Mouse (Mus musculus): ENCODE data around the gene Tbcel.

Tbcel gene

GRCm38 (mm10) chr9:42486913-42487312 lies 20.7 kb downstream of the Tbcel start:
- no peak for DNase-seq (ENCODE audit: low read depth, low spot score)

- no peak for DNase-seq (ENCODE audit: low read depth, low spot score)
Measured at GRCm38 (mm10) chr9:42484667-42485066, 22.9 kb downstream of the Tbcel start.

- no peak for DNase-seq (ENCODE audit: low read depth, low spot score)
Measured at GRCm38 (mm10) chr9:42482944-42483343, 24.7 kb downstream of the Tbcel start.

GRCm38 (mm10) chr9:42476166-42476565 lies 31.4 kb downstream of the Tbcel start:
- DNase-seq (ENCODE audit: low read depth, low spot score): no peak

- DNase-seq (ENCODE audit: low read depth, low spot score): no peak
Measured at GRCm38 (mm10) chr9:42474244-42474643, 33.4 kb downstream of the Tbcel start.

- DNase-seq (ENCODE audit: low read depth, low spot score): peak; percentile 80
Measured at GRCm38 (mm10) chr9:42471921-42472747, 35.5 kb downstream of the Tbcel start.

GRCm38 (mm10) chr9:42471214-42471613 lies 36.4 kb downstream of the Tbcel start:
- no peak for DNase-seq (ENCODE audit: low read depth, low spot score)

GRCm38 (mm10) chr9:42469323-42469722 lies 38.3 kb downstream of the Tbcel start:
- no peak for DNase-seq (ENCODE audit: low read depth, low spot score)

- no peak for DNase-seq (ENCODE audit: low read depth, low spot score)
Measured at GRCm38 (mm10) chr9:42468360-42468759, 39.2 kb downstream of the Tbcel start.

GRCm38 (mm10) chr9:42467116-42467815 lies 40.3 kb downstream of the Tbcel start:
- no peak for DNase-seq (ENCODE audit: low read depth, low spot score)

- no peak for DNase-seq (ENCODE audit: low read depth, low spot score)
Measured at GRCm38 (mm10) chr9:42465661-42466091, 41.9 kb downstream of the Tbcel start.

- DNase-seq (ENCODE audit: low read depth, low spot score): no peak
Measured at GRCm38 (mm10) chr9:42464181-42464580, 43.4 kb downstream of the Tbcel start.

- no peak for DNase-seq (ENCODE audit: low read depth, low spot score)
Measured at GRCm38 (mm10) chr9:42463220-42463989, 44.2 kb downstream of the Tbcel start.

GRCm38 (mm10) chr9:42462585-42463219 lies 44.9 kb downstream of the Tbcel start:
- no peak for DNase-seq (ENCODE audit: low read depth, low spot score)

GRCm38 (mm10) chr9:42461390-42462108 lies 46.1 kb downstream of the Tbcel start:
- DNase-seq (ENCODE audit: low read depth, low spot score): no peak

- no peak for DNase-seq (ENCODE audit: low read depth, low spot score)
Measured at GRCm38 (mm10) chr9:42460353-42460752, 47.3 kb downstream of the Tbcel start.

GRCm38 (mm10) chr9:42459736-42460135 lies 47.9 kb downstream of the Tbcel start:
- DNase-seq (ENCODE audit: low read depth, low spot score): no peak

- DNase-seq (ENCODE audit: low read depth, low spot score): no peak
Measured at GRCm38 (mm10) chr9:42458741-42459515, 48.7 kb downstream of the Tbcel start.

- no peak for DNase-seq (ENCODE audit: low read depth, low spot score)
Measured at GRCm38 (mm10) chr9:42457501-42457900, 50.1 kb downstream of the Tbcel start.

- no peak for DNase-seq (ENCODE audit: low read depth, low spot score)
Measured at GRCm38 (mm10) chr9:42454364-42454763, 53.2 kb downstream of the Tbcel start.
